Mouse (Mus musculus): Measurements from ENCODE around the gene Siglecf.
A peak's percentile ranks its signal among the peaks of the same experiment; 100 is the strongest.
"Not testable (repeated sequence)": the region's sequence is repeated elsewhere in the genome, so short reads cannot be mapped to it uniquely, and the experiment has no call there.

Gene Siglecf

GRCm38 (mm10) chr7:43351154-43351553 lies at the start of gene Siglecf:
Gene Siglecf (plus strand): TSS chr7:43351341.
- DNase-seq, result no peak

- DNase-seq, result no peak
Observed at GRCm38 (mm10) chr7:43305235-43305634, 45.9 kb upstream of the Siglecf start.

DNA sequence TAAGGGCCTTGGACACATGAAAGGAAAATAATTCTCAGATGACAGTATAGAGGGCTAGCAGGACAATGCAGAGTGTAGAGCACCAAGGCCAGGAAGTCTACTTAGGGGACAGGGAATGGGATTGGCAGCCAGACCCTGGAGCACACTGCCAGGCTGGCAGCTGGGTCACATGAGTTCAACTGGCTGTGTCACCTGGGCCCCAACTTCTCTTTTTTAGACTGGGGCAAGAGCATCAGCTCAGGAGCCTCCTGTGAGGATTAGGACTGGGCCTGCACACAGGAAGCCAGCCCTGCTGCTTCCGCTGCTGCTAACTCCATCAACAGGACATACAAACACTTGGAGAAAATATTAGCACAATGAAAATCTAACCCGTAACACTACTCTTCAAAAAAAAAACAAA lies 42.1 kb upstream of the Siglecf start:
- DNase-seq, result no peak

DNA sequence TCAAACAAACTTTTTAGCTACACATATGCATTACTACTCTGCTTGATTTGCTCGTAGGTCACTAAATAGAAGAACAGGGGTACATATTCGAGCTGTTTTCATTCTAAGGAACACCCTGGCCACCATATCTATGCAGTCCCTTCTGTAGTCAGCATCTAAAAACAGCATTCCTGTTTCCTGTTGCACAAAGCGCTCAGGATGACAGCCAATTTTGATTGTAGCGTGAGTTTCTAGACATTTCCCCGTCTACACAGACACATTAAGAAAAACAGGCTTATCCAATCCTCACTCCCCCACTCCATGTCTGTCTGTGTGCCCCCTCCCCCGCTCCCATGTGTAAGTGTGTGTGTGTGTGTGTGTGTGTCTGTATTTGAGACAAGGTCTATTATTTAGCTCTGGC lies 39.5 kb upstream of the Siglecf start:
- no peak for DNase-seq

- DNase-seq, result no peak
Observed at GRCm38 (mm10) chr7:43312386-43313012, 38.6 kb upstream of the Siglecf start.

- DNase-seq, result peak; percentile 89 to 94
Observed at GRCm38 (mm10) chr7:43313013-43313428, 38.1 kb upstream of the Siglecf start, which contains the start of gene Zfp715. Gene Zfp715 (minus strand): TSS chr7:43313294.

DNA sequence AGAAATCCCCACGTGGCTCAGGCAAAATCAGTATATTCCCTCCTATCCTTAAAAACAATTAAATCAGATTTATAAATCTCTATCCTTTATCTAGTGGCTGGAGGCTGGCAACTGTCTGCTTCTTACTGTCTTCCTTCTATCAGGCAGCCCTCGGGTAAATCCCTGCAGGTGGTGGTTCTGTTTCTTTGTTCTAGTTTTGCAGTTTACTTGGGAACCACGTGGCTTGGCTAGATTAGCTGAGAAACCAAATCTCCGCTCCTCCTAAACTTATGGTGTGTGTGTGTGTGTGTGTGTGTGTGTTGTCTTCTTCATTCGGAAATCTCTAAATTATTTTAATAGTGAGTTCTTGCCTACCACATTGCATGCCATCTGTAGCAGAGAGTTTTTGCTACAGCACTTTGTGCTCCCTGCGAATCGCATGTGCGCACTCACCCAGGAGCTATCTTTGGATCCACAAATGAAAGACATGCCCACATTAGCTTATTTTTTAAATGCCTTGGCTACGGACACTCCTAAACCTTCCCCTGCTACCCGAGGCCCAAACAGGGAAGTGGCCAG lies 24.8 kb upstream of the Siglecf start:
- no peak for DNase-seq

DNA sequence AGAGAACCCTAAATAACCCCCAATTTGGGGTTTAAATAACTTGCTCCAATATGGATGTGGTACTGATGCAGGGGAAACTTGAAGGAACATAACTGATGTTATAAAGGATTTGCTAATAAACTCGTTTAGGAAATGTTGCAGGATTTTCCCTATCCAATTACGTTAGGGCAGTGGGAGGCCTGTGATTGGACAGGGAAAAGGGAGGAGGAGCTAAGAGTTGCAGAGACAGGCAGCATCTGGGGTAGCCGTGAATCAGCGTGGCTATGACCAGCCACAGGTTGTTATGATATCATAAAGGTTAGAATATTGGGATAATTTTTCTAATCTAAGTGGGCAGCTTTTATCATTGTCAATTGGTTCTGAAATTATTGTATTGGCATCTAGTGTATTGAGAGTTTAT lies 23.0 kb upstream of the Siglecf start:
- no peak for DNase-seq

- DNase-seq, result peak; percentile 43 to 60
Observed at GRCm38 (mm10) chr7:43333203-43333602, 17.9 kb upstream of the Siglecf start.

DNA sequence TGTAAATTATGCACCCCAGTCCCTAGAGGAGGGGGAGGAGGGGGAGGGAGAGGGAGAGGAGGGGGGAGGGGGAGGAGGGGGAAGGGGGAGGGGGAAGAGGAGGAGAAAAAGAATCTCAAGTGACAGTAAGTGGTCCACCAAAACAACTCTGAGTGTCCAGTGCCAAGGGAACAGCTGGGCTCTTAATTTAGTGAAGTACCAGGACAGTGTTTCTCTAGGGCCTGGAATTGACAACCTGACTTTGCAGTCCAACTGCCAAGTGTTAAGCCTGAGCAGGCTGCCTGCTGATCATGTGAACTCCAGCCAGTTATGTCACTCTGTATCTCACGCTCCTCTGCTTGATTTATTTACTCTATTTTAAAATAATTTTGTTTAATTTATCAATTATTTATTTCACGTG lies 17.2 kb upstream of the Siglecf start:
- DNase-seq, result no peak

DNA sequence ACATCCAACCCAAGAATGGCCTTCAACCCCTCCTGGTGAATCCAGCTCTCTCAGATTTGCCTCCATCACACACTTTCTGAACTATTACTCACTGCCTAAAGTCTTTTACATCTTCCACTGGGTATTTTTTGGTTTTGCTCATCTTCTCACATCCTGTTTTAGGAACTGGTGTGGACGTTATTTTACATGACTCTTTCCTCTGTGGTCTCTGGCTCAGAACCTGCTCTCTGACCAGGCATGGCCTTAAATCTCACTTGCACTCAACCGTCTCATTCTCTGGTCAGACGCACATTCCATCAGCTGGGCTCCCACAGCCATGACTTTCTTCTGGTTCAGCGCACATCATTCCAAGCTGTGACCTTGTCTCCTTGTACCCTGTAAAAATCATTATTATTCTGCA lies 10.4 kb upstream of the Siglecf start:
- no peak for DNase-seq

- peak; percentile 4 to 6 for DNase-seq
Observed at GRCm38 (mm10) chr7:43343191-43343590, 8.0 kb upstream of the Siglecf start.

DNA sequence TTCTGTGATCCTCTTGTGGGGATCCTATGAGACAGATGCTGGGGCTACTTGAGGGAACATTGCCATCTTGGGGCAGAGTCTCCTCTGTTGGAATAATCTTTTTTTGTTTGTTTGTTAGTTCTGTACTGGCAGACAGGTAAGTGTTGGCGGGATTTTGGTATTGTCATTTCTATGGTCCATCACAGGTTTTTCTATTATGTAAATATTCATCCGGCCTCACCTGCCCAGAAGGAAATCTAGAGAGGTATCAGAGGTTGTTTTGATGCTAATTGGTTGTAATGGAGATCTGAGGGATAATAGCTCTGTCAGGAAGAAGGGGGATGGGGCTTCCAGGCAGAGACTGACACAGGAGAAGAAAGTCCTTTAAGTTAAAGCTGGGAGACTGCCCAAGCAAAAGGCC lies 7.1 kb upstream of the Siglecf start:
- DNase-seq, result no peak

GRCm38 (mm10) chr7:43344491-43344890 lies 6.7 kb upstream of the Siglecf start:
- no peak for DNase-seq

- DNase-seq, result no peak
Observed at GRCm38 (mm10) chr7:43346148-43346547, 5.0 kb upstream of the Siglecf start.

DNA sequence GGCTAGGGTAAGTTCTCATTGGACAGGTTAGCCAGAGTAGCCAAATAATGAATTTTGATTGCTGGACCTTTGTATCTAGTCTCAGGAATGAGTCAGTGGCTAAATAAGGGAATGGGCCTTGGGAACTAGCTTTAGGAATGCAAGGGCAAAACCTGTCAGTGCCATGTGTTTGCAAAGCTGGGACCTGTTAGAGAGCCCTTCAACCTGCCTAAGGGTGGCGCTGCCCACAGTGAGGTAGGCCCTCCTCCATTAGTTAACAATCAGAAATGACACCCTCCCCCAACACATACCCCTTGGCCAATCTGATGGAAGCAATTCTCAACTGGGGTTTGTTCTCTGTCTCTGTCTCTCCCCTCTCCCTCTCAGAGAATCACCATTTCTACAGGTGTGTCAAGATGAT lies 4.6 kb upstream of the Siglecf start:
- DNase-seq, result no peak

DNA sequence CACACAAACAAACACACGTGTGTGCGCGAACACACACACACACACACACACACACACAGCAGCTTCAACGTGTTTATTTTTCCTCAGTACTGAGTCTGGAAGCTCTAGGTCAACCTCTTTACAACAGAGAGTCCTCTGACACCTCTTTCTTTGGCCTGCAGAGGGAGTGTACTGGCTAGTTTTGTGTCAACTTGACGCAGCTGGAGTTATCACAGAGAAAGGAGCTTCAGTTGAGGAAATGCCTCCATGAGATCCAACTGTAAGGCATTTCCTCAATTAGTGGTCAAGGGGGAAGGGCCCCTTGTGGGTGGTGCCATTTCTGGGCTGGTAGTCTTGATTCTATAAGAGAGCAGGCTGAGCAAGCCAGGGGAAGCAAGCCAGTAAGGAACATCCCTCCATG lies 1.5 kb upstream of the Siglecf start:
- DNase-seq, result not testable (repeated sequence)

DNA sequence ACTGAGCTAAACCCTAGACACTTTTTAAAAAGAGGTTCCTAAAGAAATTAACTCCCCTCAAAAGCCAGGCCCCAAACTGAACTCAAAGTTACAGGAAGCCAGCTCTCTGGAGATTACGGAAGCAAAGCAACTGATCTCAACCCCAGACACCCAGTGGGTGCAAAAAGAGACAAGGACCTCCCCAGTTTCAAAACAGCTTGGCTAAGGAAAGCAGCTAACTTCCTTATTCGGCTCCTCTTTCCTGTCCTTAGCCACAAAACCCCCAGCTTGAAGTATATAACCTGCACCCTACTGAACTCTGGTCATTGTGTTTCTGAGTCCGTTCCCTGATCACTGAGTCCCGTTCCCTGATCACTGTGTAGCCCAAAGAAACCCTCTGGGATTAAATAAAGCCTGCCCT lies 2.0 kb downstream of the Siglecf start:
- no peak for DNase-seq

GRCm38 (mm10) chr7:43353758-43354157 lies 2.6 kb downstream of the Siglecf start:
- no peak for DNase-seq

GRCm38 (mm10) chr7:43354893-43355835 lies 4.0 kb downstream of the Siglecf start:
- peak; percentile 5 to 9 for DNase-seq

- no peak for DNase-seq
Observed at GRCm38 (mm10) chr7:43358556-43358955, 7.4 kb downstream of the Siglecf start.

- DNase-seq, result no peak
Observed at GRCm38 (mm10) chr7:43361442-43361841, 10.3 kb downstream of the Siglecf start.

DNA sequence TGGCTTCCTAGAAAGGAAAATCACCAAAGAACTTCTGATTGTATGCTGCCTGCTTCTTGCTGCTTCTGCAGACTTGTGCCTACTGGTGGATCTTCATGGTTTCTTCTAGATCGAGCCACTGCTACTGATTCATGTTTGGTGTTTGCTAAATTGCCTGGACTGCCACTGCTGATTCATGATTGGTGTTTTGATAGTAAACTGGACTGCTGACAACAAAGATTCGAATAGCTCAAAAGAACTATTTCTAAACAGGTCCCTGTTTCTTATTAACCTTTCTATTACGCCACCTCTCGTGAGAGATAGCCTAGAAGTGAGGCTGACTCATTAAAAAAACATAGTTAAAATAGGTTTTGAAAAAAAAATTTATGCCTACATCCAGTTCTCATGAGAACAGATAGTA lies 10.9 kb downstream of the Siglecf start:
- no peak for DNase-seq

GRCm38 (mm10) chr7:43378226-43378625 lies 27.1 kb downstream of the Siglecf start:
- DNase-seq, result peak; percentile 46 to 59

All from kidney, postnatal 4 days (tissue).